Mouse (Mus musculus): ENCODE results near the gene Slc6a6.

Slc6a6 gene

GRCm38 (mm10) chr6:91669270-91669669 is 14.6 kb upstream of the Slc6a6 start:
- in situ Hi-C loops (cut with MboI, MseI): no loop called here

GRCm38 (mm10) chr6:91670224-91670623 is 13.6 kb upstream of the Slc6a6 start:
- in situ Hi-C loops (cut with MboI, MseI): no loop called here

- in situ Hi-C loops (cut with MboI, MseI): no loop called here
Observed at GRCm38 (mm10) chr6:91674757-91675350, 9.0 kb upstream of the Slc6a6 start.

- in situ Hi-C loops (cut with MboI, MseI): no loop called here
Observed at GRCm38 (mm10) chr6:91678506-91679094, 5.3 kb upstream of the Slc6a6 start.

GRCm38 (mm10) chr6:91679095-91679577 is 4.7 kb upstream of the Slc6a6 start:
- in situ Hi-C loops (cut with MboI, MseI): no loop called here

- in situ Hi-C loops (cut with MboI, MseI): no loop called here
Observed at GRCm38 (mm10) chr6:91679716-91680115, 4.1 kb upstream of the Slc6a6 start.

- in situ Hi-C loops (cut with MboI, MseI): no loop called here
Observed at GRCm38 (mm10) chr6:91681841-91682240, 2.0 kb upstream of the Slc6a6 start.

- in situ Hi-C loops (cut with MboI, MseI): no loop called here
Observed at GRCm38 (mm10) chr6:91683121-91683520, 732 bp upstream of the Slc6a6 start.

GRCm38 (mm10) chr6:91684474-91684829 is 599 bp downstream of the Slc6a6 start:
- in situ Hi-C loops (cut with MboI, MseI): no loop called here

GRCm38 (mm10) chr6:91684831-91685532 is 1.1 kb downstream of the Slc6a6 start:
- in situ Hi-C loops (cut with MboI, MseI): no loop called here

- in situ Hi-C loops (cut with MboI, MseI): no loop called here
Observed at GRCm38 (mm10) chr6:91685533-91685883, 1.7 kb downstream of the Slc6a6 start.

- in situ Hi-C loops (cut with MboI, MseI): no loop called here
Observed at GRCm38 (mm10) chr6:91685896-91686295, 2.0 kb downstream of the Slc6a6 start.

GRCm38 (mm10) chr6:91686597-91686996 is 2.7 kb downstream of the Slc6a6 start:
- in situ Hi-C loops (cut with MboI, MseI): no loop called here

- in situ Hi-C loops (cut with MboI, MseI): no loop called here
Observed at GRCm38 (mm10) chr6:91688021-91688420, 4.2 kb downstream of the Slc6a6 start.

- in situ Hi-C loops (cut with MboI, MseI): no loop called here
Observed at GRCm38 (mm10) chr6:91689231-91689630, 5.4 kb downstream of the Slc6a6 start.

GRCm38 (mm10) chr6:91690222-91690621 is 6.4 kb downstream of the Slc6a6 start:
- in situ Hi-C loops (cut with MboI, MseI): no loop called here

- in situ Hi-C loops (cut with MboI, MseI): no loop called here
Observed at GRCm38 (mm10) chr6:91690646-91691045, 6.8 kb downstream of the Slc6a6 start.

GRCm38 (mm10) chr6:91691576-91691975 is 7.7 kb downstream of the Slc6a6 start:
- in situ Hi-C loops (cut with MboI, MseI): no loop called here

- in situ Hi-C loops (cut with MboI, MseI): no loop called here
Observed at GRCm38 (mm10) chr6:91693301-91693886, 9.5 kb downstream of the Slc6a6 start.

GRCm38 (mm10) chr6:91694610-91695009 is 10.8 kb downstream of the Slc6a6 start:
- in situ Hi-C loops (cut with MboI, MseI): no loop called here

- in situ Hi-C loops (cut with MboI, MseI): no loop called here
Observed at GRCm38 (mm10) chr6:91698831-91699230, 15.0 kb downstream of the Slc6a6 start.

- in situ Hi-C loops (cut with MboI, MseI): no loop called here
Observed at GRCm38 (mm10) chr6:91699482-91700200, 15.8 kb downstream of the Slc6a6 start.

Measured in T-helper 2 cell (primary cell).